Mouse (Mus musculus) ES-Bruce4 (cell line): ENCODE measurements around the gene Fbxo42. TPM values are rescaled to one million over a fixed set of nuclear protein-coding genes. Genes with fewer than 3 reads are reported as not detected.

Experiments used
- H3K27ac ChIP-seq: 2 replicates; pipeline ENCODE4 v1.5.1; 2012; ENCODE audit warnings: low read length, inconsistent platforms; ENCODE audit not compliant: insufficient read depth
- H3K27me3 ChIP-seq: 2 replicates; pipeline ENCODE4 v1.6.1; 2012; ENCODE audit warnings: mild to moderate bottlenecking, low read length, inconsistent platforms; ENCODE audit not compliant: control insufficient read depth, poor library complexity, insufficient read depth, severe bottlenecking
- H3K36me3 ChIP-seq: 2 replicates; pipeline ENCODE4 v1.6.1; 2012; ENCODE audit warnings: inconsistent platforms, mild to moderate bottlenecking, low read length, moderate library complexity; ENCODE audit not compliant: control insufficient read depth, poor library complexity, insufficient read depth, severe bottlenecking
- H3K4me1 ChIP-seq: one replicate; pipeline ENCODE4 v1.8.1; 2011; ENCODE audit warnings: low read length; ENCODE audit not compliant: control insufficient read depth, insufficient read depth
- H3K4me3 ChIP-seq: 2 replicates; pipeline ENCODE4 v1.5.1; 2011; ENCODE audit warnings: low read depth, mild to moderate bottlenecking, low read length
- H3K9ac ChIP-seq: 2 replicates; pipeline ENCODE4 v1.6.1; 2012; ENCODE audit warnings: low read depth, mild to moderate bottlenecking, inconsistent platforms; ENCODE audit not compliant: poor library complexity, severe bottlenecking
- H3K9me3 ChIP-seq: replicated peaks from 2 replicates; pipeline ENCODE4 v1.6.1; 2012; ENCODE audit warnings: mild to moderate bottlenecking, low read length, inconsistent platforms; ENCODE audit not compliant: control insufficient read depth, poor library complexity, insufficient read depth, severe bottlenecking
- CTCF ChIP-seq: IDR thresholded peaks from one replicate; pipeline ENCODE4 v1.8.1; 2011; ENCODE audit warnings: low read depth, low read length
- EP300 ChIP-seq: IDR thresholded peaks from 2 replicates; pipeline ENCODE4 v1.6.1; 2011; ENCODE audit warnings: low read depth, low read length; ENCODE audit not compliant: insufficient read depth
- POLR2A ChIP-seq: IDR thresholded peaks from one replicate; pipeline ENCODE4 v1.8.1; 2011; ENCODE audit warnings: low read length; ENCODE audit not compliant: insufficient read depth
- polyA plus RNA-seq: library from polyadenylated mRNA; stranded (reverse); fragments of >200 nt; gene quantifications from 2 replicates; pipeline ENCODE4 v1.2.4, GENCODE M21; 2011; ENCODE audit warnings: low read depth; ENCODE audit not compliant: missing spikeins, insufficient read depth, insufficient read length

The Fbxo42 gene
- polyA plus RNA-seq, 1 experiment = 31.8 TPM

DNA sequence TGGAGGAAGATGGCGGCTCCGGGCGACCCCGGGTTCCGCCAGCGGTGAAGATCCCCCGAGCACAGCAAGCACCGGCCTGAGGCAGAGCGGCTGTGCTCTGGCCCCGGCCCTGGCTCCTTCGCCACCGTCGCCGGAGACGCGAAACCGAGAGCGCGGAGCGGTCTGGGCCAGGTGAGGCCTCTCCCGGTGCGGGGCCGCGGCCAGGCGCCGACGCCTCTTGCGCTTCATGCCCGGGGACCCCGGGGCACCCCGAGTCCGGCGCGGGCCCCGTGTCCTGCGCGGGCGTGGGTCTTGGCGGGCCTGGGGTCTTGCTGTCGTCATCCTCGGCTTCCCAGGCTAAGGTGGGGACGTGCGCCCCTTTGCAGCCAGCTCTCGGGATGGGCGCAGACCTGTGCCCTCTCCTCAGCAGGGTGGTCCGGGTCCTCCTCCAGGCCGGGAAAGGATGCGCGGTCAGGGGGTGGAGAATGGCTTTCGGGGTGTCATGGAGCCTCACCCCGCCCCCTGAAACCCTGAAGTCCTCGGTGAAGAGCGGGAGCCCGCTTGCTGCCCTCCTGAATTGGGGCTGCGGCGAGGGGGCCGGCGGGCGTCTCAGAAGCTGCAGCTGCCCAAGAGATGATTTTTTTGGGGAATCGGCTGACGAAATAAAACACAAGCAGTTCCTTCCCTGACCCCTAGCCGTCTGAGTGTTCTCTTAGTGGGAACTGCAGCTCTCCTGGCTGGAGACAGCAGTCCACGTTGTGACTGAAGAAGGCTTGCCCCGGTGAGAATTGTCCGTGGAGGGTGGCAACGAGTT is 492 bp downstream of the Fbxo42 start:
- no peaks in the 10 kb centered on the region; the same call in 1 of the 2 replicates for H3K36me3 ChIP-seq
- no peaks in the 10 kb centered on the region for H3K9me3 ChIP-seq
- H3K9ac ChIP-seq = peak overlapping the region; percentile 90
- H3K4me3 ChIP-seq = peak overlapping the region; percentile 88
- no peak overlapping the region for H3K27ac ChIP-seq
- no peak for TF ChIP-seq CTCF
- no peak for TF ChIP-seq POLR2A
- TF ChIP-seq EP300 = no peak
- no peaks in the 10 kb centered on the region for H3K27me3 ChIP-seq
- H3K4me1 ChIP-seq = no peaks in the 10 kb centered on the region

DNA sequence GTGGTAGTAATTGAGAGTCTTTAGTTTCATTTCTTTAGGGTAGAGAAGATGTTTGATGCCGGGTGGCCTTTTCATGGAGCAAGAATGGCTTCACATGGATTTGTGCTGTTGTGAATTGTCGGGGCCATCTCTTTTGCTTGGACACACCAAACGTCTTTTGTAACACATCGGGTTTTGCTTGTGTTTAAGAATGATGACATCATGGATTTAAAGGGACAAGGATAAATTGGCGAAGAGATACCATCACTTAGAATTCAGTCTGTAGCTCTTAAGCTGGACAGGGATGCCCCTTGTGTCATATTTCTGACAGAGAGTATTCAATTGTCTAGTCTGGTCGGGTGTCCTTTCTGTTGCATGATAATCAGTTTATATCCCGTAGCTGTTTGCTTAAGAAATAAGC is 1.4 kb downstream of the Fbxo42 start:
- no peaks in the 10 kb centered on the region for H3K4me1 ChIP-seq
- H3K9ac ChIP-seq = peak overlapping the region; percentile 90
- no peaks in the 10 kb centered on the region for H3K9me3 ChIP-seq
- H3K27ac ChIP-seq = no peak overlapping the region
- H3K27me3 ChIP-seq = no peaks in the 10 kb centered on the region
- TF ChIP-seq CTCF = no peak
- TF ChIP-seq EP300 = no peak
- no peak for TF ChIP-seq POLR2A
- H3K36me3 ChIP-seq = no peaks in the 10 kb centered on the region; the same call in 1 of the 2 replicates
- no peak overlapping the region for H3K4me3 ChIP-seq

DNA sequence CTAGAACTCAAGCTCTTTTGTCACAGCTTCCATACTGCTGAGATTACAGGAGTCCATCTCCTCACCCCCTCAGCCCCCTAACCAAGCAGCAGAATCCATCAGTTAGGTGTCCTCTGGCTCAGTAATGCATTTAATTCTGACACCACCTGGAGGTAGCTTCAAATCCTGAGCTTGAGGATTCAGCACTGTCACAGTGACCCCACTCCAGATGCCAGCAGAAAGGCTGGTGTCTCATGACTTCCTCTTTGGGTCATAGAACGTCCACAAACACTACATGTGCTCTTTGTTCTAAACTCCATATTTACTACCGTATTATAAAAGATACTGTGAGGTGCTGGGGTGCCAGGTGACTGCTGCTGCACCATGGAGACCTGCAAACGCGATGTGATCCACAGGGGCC is 9.8 kb downstream of the Fbxo42 start:
- peaks cover 12% of the 10 kb centered on the region for H3K4me1 ChIP-seq
- H3K4me3 ChIP-seq = no peak overlapping the region
- no peak overlapping the region for H3K27ac ChIP-seq
- no peaks in the 10 kb centered on the region for H3K27me3 ChIP-seq
- H3K9me3 ChIP-seq = no peaks in the 10 kb centered on the region
- H3K9ac ChIP-seq = no peak overlapping the region
- no peak for TF ChIP-seq POLR2A
- no peak for TF ChIP-seq EP300
- no peak for TF ChIP-seq CTCF
- no peaks in the 10 kb centered on the region for H3K36me3 ChIP-seq

DNA sequence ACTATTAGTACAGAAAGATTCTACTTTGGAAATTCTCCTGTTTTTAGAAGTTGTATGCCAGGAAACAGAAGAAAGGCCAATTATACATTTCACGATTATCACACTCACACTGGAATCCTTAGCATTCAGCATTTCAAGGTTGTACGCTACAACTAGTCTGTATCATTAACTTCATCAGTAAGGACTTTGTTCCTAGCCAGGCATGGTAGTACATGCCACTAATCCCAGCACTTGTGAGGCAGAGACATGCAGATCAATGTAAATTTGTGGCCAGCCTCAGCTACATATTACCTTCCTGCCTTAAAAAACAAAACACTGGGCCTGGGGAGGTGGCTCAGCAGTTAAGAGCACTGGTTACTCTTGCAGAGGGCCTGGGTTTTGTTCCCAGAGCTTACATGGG is 10.9 kb downstream of the Fbxo42 start:
- TF ChIP-seq CTCF (no peak), EP300 (no peak), POLR2A (no peak)
- peaks cover 14% of the 10 kb centered on the region for H3K4me1 ChIP-seq
- no peak overlapping the region for H3K4me3 ChIP-seq
- H3K27ac ChIP-seq = peak overlapping the region; percentile 21; the same call in 1 of the 2 replicates
- H3K36me3 ChIP-seq = no peaks in the 10 kb centered on the region
- no peaks in the 10 kb centered on the region for H3K27me3 ChIP-seq
- H3K9me3 ChIP-seq = no peaks in the 10 kb centered on the region
- H3K9ac ChIP-seq = no peak overlapping the region

DNA sequence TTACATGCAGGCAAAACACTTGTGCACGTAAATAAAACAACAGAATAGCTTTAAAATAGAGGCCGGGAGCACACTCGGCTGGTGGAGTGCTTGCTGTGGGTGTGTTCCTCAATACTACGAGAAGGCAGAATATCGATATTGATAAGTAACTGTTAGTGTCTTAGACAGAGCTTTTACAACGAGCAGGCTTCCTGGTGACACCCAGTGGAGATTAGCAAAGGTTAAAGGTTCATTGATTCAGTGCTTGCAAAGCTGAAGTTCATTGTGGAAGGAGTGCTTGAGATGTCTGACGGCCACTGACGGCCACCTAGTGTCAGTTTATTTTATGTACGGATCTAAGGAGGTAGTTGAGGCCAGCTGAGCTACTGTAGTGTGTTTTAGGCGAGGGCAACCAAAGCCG is 11.4 kb downstream of the Fbxo42 start:
- H3K9ac ChIP-seq = no peak overlapping the region
- H3K4me3 ChIP-seq = no peak overlapping the region
- H3K27ac ChIP-seq = peak overlapping the region; percentile 37; the same call in 1 of the 2 replicates
- TF ChIP-seq POLR2A (no peak), EP300 (no peak), CTCF (no peak)
- H3K27me3 ChIP-seq = no peaks in the 10 kb centered on the region
- peaks cover 14% of the 10 kb centered on the region for H3K4me1 ChIP-seq
- H3K36me3 ChIP-seq = no peaks in the 10 kb centered on the region
- H3K9me3 ChIP-seq = no peaks in the 10 kb centered on the region

DNA sequence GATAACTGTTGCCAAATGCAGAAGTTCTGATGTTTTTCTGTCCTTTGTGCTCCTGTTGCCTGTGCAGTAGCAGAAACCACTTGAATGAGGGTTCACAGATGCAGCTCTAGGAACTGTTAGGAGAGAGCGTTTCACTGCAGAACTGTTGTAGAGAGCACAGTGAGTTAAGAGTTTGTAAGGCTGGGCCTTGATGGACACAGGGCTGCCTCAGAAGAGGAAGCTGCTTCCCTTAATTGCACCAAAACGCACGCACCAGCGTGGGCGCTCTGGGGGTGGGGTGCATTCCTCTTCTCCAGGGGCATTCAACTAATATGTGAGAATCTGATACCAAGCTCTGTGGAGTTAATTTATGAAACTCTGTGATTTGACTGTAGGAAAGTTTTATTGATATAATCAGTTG is 12.0 kb downstream of the Fbxo42 start:
- H3K27ac ChIP-seq = peak overlapping the region; percentile 37; the same call in 1 of the 2 replicates
- TF ChIP-seq CTCF (no peak), POLR2A (no peak), EP300 (no peak)
- no peak overlapping the region for H3K4me3 ChIP-seq
- H3K9ac ChIP-seq = no peak overlapping the region
- H3K27me3 ChIP-seq = no peaks in the 10 kb centered on the region
- H3K36me3 ChIP-seq = no peaks in the 10 kb centered on the region
- H3K4me1 ChIP-seq = peaks cover 14% of the 10 kb centered on the region
- H3K9me3 ChIP-seq = no peaks in the 10 kb centered on the region
